ENCODE assay signal across 8 mouse cellular contexts in the genomic region with DNA sequence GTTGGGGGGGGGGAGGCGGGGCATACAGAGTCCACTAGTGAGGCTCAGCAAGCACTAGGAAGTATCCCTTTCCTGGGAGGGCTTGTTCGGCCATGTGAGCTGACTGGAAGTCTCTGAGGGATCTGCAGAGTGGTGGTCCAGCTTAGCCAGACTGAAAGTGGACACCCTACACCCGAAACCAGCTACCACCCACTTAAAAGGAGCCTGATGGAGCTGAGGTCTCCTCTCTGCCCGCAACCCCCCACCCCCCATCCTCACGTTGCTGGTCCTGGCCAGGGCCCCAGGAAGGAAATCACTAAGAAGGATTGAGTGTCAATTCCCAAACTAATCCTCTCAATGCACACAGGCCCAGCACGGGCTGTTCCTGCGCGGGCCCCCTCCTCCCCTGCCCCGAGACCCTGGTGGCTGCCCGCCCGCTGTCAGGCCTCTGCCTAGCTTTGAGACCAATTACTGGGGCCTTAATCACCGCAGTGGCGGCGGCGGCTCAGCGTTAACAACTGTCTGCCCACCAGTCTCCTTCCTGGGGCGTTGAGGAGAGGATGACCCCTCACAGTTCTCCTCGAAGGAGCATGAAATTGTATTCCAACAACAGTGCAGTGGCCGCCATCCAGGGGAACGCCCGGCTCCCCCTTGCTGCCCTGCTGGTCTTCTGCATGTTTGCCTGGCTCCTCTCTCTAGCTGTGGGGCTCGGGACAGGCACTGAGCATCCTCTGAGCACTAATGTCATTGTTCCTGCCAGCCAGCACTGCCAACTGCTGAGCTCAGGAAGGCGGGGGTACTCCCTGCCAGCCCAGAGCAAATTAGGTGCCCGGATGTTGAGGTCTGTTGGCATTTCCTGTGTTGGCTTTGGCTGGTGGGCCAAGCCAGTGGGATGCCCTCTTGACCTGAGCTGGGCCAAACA. TPM values are rescaled to one million over a fixed set of nuclear protein-coding genes. Genes with fewer than 3 reads are reported as not detected.
DNase-seq lines count a peak whose midpoint lies in the region; ATAC-seq and TF ChIP-seq lines count a peak whose summit lies in the region.
"Had no signal": no experiment of that assay in that cellular context is flagged by ENCODE, and none has a peak within 500 bp of the region (broad histone marks: within the 10 kb centered on the region; RNA-seq: fewer than 3 reads in every experiment).

No protein-coding gene starts in this region.

- TF ChIP-seq POLR2A in lung, adult 2 months (IDR thresholded peaks at IDR 0.05; ENCODE audit: borderline replicate concordance, extremely low read depth, low read depth, low read length): no peak

- peak; percentile 64 for ATAC-seq in embryonic facial prominence, embryonic 15.5 days (ENCODE audit: insufficient number of reproducible peaks, low FRiP score, low TSS enrichment, low read depth)
- ATAC-seq in limb, embryonic 15.5 days (ENCODE audit: insufficient number of reproducible peaks, low FRiP score, low TSS enrichment, low read depth): 0 out of 2 replicates have a peak, but pooled peaks have one; percentile 16

- no peaks in the 10 kb centered on the region for H3K36me3 ChIP-seq in embryonic facial prominence, embryonic 15.5 days
- no peaks in the 10 kb centered on the region for H3K36me3 ChIP-seq in limb, embryonic 15.5 days
- H3K36me3 ChIP-seq: liver, embryonic 15.5 days had no signal

- H3K9ac ChIP-seq in embryonic facial prominence, embryonic 15.5 days: no peak overlapping the region
- no peak overlapping the region; the same call in 1 of the 2 replicates for H3K9ac ChIP-seq in limb, embryonic 15.5 days
- H3K9ac ChIP-seq: liver, embryonic 15.5 days had no signal

- H3K4me1 ChIP-seq in lung, adult 2 months (ENCODE audit: control insufficient read depth, insufficient read depth, low read length): no peaks in the 10 kb centered on the region
- H3K4me1 ChIP-seq in embryonic facial prominence, embryonic 15.5 days: peaks cover 38% of the 10 kb centered on the region
- H3K4me1 ChIP-seq in limb, embryonic 15.5 days: peaks cover 31% of the 10 kb centered on the region
- H3K4me1 ChIP-seq: liver, embryonic 15.5 days had no signal

- DNase-seq in lung, adult 18-20 months: peak; percentile 37 to 52
- DNase-seq in lung, adult 2 months: no peak
- DNase-seq in retina, postnatal 1 day: peak; percentile 91
- DNase-seq in urinary bladder, adult 18-20 months (ENCODE audit: low spot score in 2 of 2): no peak
- DNase-seq in ovary, postnatal 14 days (ENCODE audit: low spot score): no peak

- H3K4me3 ChIP-seq in lung, adult 2 months (replicated peaks; ENCODE audit: extremely low read depth, low read depth, low read length): no peak overlapping the region
- H3K4me3 ChIP-seq in embryonic facial prominence, embryonic 15.5 days (replicated peaks): no peak overlapping the region
- H3K4me3 ChIP-seq in limb, embryonic 15.5 days: no peak overlapping the region
- H3K4me3 ChIP-seq: liver, embryonic 15.5 days had no signal

- H3K27ac ChIP-seq in embryonic facial prominence, embryonic 15.5 days (replicated peaks): peak overlapping the region; percentile 72
- H3K27ac ChIP-seq in limb, embryonic 15.5 days: peak overlapping the region; percentile 65
- H3K27ac ChIP-seq: liver, embryonic 15.5 days had no signal

- TF ChIP-seq CTCF in lung, adult 2 months (IDR thresholded peaks at IDR 0.05; ENCODE audit: insufficient read depth, low read length): no peak

- peak overlapping the region; percentile 15; the same call in 1 of the 2 replicates for H3K4me2 ChIP-seq in embryonic facial prominence, embryonic 15.5 days (replicated peaks)
- H3K4me2 ChIP-seq in limb, embryonic 15.5 days: peak overlapping the region; percentile 19; the same call in 1 of the 2 replicates
- H3K4me2 ChIP-seq: liver, embryonic 15.5 days had no signal

- 30% methylated on average over 24 of the region's 24 CpGs for WGBS in lung, adult 2 months
- 14% methylated on average over 24 of the region's 24 CpGs for WGBS in embryonic facial prominence, embryonic 15.5 days
- 19% methylated on average over 24 of the region's 24 CpGs for WGBS in limb, embryonic 15.5 days

- no peaks in the 10 kb centered on the region for H3K9me3 ChIP-seq in embryonic facial prominence, embryonic 15.5 days (replicated peaks)
- H3K9me3 ChIP-seq in limb, embryonic 15.5 days: no peaks in the 10 kb centered on the region
- H3K9me3 ChIP-seq: liver, embryonic 15.5 days had no signal

- no peaks in the 10 kb centered on the region; the same call in 1 of the 2 replicates for H3K27me3 ChIP-seq in embryonic facial prominence, embryonic 15.5 days
- H3K27me3 ChIP-seq in limb, embryonic 15.5 days: no peaks in the 10 kb centered on the region
- H3K27me3 ChIP-seq: liver, embryonic 15.5 days had no signal

RNA-seq across cellular contexts. Expression of gene Eif2b2, which starts 18.1 kb away (rescaled TPM):
- polyA plus RNA-seq in lung, adult 2 months (2012; rRNA removed): 92.1 and 92.6 TPM in 2 replicates
- polyA plus RNA-seq in embryonic facial prominence, embryonic 15.5 days (2015; fragmentation: Nextera tagmentation; extraction: Ambion mirVana): 91.1 and 94.6 TPM in 2 replicates
- polyA plus RNA-seq in limb, embryonic 15.5 days (2015; fragmentation: Nextera tagmentation; extraction: Ambion mirVana): 79.4 and 83.8 TPM in 2 replicates

RNA-seq across cellular contexts. Expression of gene Pgf, which starts 23.6 kb away (rescaled TPM):
- polyA plus RNA-seq in lung, adult 2 months (2012; rRNA removed): 3.0 and 3.6 TPM in 2 replicates
- 15.3 and 15.9 TPM in 2 replicates for polyA plus RNA-seq in embryonic facial prominence, embryonic 15.5 days (2015; fragmentation: Nextera tagmentation; extraction: Ambion mirVana)
- 15.5 and 18.4 TPM in 2 replicates for polyA plus RNA-seq in limb, embryonic 15.5 days (2015; fragmentation: Nextera tagmentation; extraction: Ambion mirVana)

RNA-seq across cellular contexts. Expression of gene Rps6kl1, which starts 50.1 kb away (rescaled TPM):
- 1.1 and 1.4 TPM in 2 replicates for polyA plus RNA-seq in lung, adult 2 months (2012; rRNA removed)
- polyA plus RNA-seq in embryonic facial prominence, embryonic 15.5 days (2015; fragmentation: Nextera tagmentation; extraction: Ambion mirVana): 0.69 and 1.1 TPM in 2 replicates
- polyA plus RNA-seq in limb, embryonic 15.5 days (2015; fragmentation: Nextera tagmentation; extraction: Ambion mirVana): 0.53 and 0.88 TPM in 2 replicates

Comparison
In these comparisons a context has a peak if more than half of its experiments do, and no peak if none do; other contexts are left out.
1. DNase-seq: peak in lung, adult 18-20 months (2 of 2) and retina, postnatal 1 day (single experiment); none in lung, adult 2 months (single experiment), urinary bladder, adult 18-20 months (0 of 2) and ovary, postnatal 14 days (single experiment).